Comparison of ENCODE assay signal across 26 mouse cellular contexts in the genomic region with DNA sequence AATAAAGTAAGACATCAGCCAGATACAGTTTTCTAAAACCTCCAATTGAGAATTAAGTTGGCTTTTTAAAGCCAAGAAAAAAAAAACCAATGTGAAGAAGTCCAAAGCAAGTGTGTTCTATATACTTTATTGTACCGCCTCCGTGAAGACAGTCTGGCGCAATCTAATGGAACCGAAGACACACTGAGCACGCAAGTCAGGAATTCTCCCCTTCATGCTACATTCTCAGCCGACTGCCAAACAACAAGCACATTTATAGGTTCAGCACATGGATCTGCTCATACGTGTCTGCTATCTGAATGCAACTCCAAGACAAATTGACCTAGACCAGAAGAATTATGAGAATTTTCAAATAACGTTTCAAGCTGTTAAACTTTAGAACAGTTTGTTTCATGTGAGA.
DNase-seq lines count a peak whose midpoint lies in the region; ATAC-seq and TF ChIP-seq lines count a peak whose summit lies in the region.
"Had no signal": no experiment of that assay in that cellular context is flagged by ENCODE, and none has a peak within 500 bp of the region (broad histone marks: within the 10 kb centered on the region; RNA-seq: fewer than 3 reads in every experiment).

No protein-coding gene starts in this region.

- TF ChIP-seq CTCF in kidney, postnatal 0 days (IDR thresholded peaks at IDR 0.05; ENCODE audit: low read depth): no peak
- TF ChIP-seq CTCF in embryonic fibroblast, embryonic 13.5 days (IDR thresholded peaks at IDR 0.05; ENCODE audit: borderline replicate concordance, insufficient read depth, low read length): no peak

- peak; percentile 67 for DNase-seq in embryonic facial prominence, embryonic 14.5 days (ENCODE audit: low spot score)
- DNase-seq in embryonic facial prominence, embryonic 10.5 days (ENCODE audit: low spot score): no peak
- peak; percentile 11 for DNase-seq in kidney, postnatal 0 days (ENCODE audit: low spot score)
- DNase-seq in kidney, postnatal 25 days: no peak
- DNase-seq in NIH3T3 (ENCODE audit: low read depth): peak; percentile 68
- no peak for DNase-seq in gastrocnemius, postnatal 10 days
- DNase-seq in lung, postnatal 10 days: no peak
- DNase-seq: adrenal gland, adult 8-10 months; adrenal gland, postnatal 14 days; adrenal gland, postnatal 36 days; B cell, adult 2 months; cerebellum, adult 11-12 months; cerebellum, adult 2 months; cerebellum, adult 9-10 months; cerebellum, postnatal 10 days; cerebellum, postnatal 25 days had no signal

- no peaks in the 10 kb centered on the region for H3K27me3 ChIP-seq in embryonic facial prominence, embryonic 14.5 days (replicated peaks; ENCODE audit: control insufficient read depth, insufficient read depth, low read length)
- H3K27me3 ChIP-seq in embryonic facial prominence, embryonic 10.5 days (replicated peaks; ENCODE audit: low read depth, poor library complexity, severe bottlenecking): no peaks in the 10 kb centered on the region
- no peaks in the 10 kb centered on the region for H3K27me3 ChIP-seq in kidney, postnatal 0 days (ENCODE audit: insufficient read depth, low read length)
- H3K27me3 ChIP-seq: CH12.LX; forebrain, embryonic 12.5 days had no signal

- H3K4me2 ChIP-seq in embryonic facial prominence, embryonic 14.5 days (ENCODE audit: low read depth, low read length): no peak overlapping the region; the same call in 1 of the 2 replicates
- no peak overlapping the region for H3K4me2 ChIP-seq in kidney, postnatal 0 days (ENCODE audit: low read length)
- H3K4me2 ChIP-seq: embryonic facial prominence, embryonic 13.5 days; forebrain, embryonic 12.5 days had no signal

- TF ChIP-seq POLR2A in embryonic fibroblast, embryonic 13.5 days (IDR thresholded peaks at IDR 0.05; ENCODE audit: low read depth, low read length): no peak

- 62% methylated on average over 8 of the region's 8 CpGs for WGBS in embryonic facial prominence, embryonic 14.5 days
- WGBS in embryonic facial prominence, embryonic 10.5 days: 94% methylated on average over 8 of the region's 8 CpGs
- WGBS in kidney, postnatal 0 days: 80% methylated on average over 8 of the region's 8 CpGs

- H3K36me3 ChIP-seq in embryonic facial prominence, embryonic 14.5 days (ENCODE audit: control insufficient read depth, insufficient read depth, low read length): no peaks in the 10 kb centered on the region
- H3K36me3 ChIP-seq in embryonic facial prominence, embryonic 10.5 days (replicated peaks): no peaks in the 10 kb centered on the region
- H3K36me3 ChIP-seq in kidney, postnatal 0 days (ENCODE audit: insufficient read depth, low read length): no peaks in the 10 kb centered on the region
- H3K36me3 ChIP-seq: embryonic facial prominence, embryonic 13.5 days; forebrain, embryonic 10.5 days; forebrain, embryonic 12.5 days; G1E had no signal

- H3K9ac ChIP-seq in embryonic facial prominence, embryonic 14.5 days (ENCODE audit: low read depth, low read length): no peak overlapping the region
- no peak overlapping the region for H3K9ac ChIP-seq in kidney, postnatal 0 days (ENCODE audit: low read depth, low read length)
- H3K9ac ChIP-seq: embryonic facial prominence, embryonic 13.5 days; forebrain, embryonic 12.5 days had no signal

- H3K27ac ChIP-seq in embryonic facial prominence, embryonic 14.5 days (replicated peaks; ENCODE audit: low read depth, low read length): no peak overlapping the region; the same call in 1 of the 2 replicates
- no peak overlapping the region for H3K27ac ChIP-seq in embryonic facial prominence, embryonic 10.5 days (replicated peaks)
- no peak overlapping the region for H3K27ac ChIP-seq in kidney, postnatal 0 days
- peak overlapping the region; percentile 3; the same call in 1 of the 2 replicates for H3K27ac ChIP-seq in embryonic fibroblast, embryonic 13.5 days (ENCODE audit: insufficient read depth, low read length)
- H3K27ac ChIP-seq: embryonic facial prominence, embryonic 13.5 days; forebrain, embryonic 10.5 days; forebrain, embryonic 12.5 days had no signal

- no peak for ATAC-seq in embryonic facial prominence, embryonic 14.5 days (ENCODE audit: low read depth)
- no peak for ATAC-seq in kidney, postnatal 0 days (replicated peaks; ENCODE audit: low FRiP score, low read depth)
- ATAC-seq: CD4-positive, CD25-positive, alpha-beta regulatory T cell, adult 4 months; forebrain, embryonic 14.5 days; forebrain, embryonic 16.5 days had no signal

- H3K9me3 ChIP-seq in embryonic facial prominence, embryonic 14.5 days (ENCODE audit: control insufficient read depth, low read length): no peaks in the 10 kb centered on the region
- no peaks in the 10 kb centered on the region for H3K9me3 ChIP-seq in embryonic facial prominence, embryonic 10.5 days
- H3K9me3 ChIP-seq in kidney, postnatal 0 days (replicated peaks; ENCODE audit: low read length): no peaks in the 10 kb centered on the region
- H3K9me3 ChIP-seq: embryonic facial prominence, embryonic 13.5 days; forebrain, embryonic 10.5 days; forebrain, embryonic 12.5 days had no signal

- H3K4me1 ChIP-seq in embryonic facial prominence, embryonic 14.5 days (ENCODE audit: control insufficient read depth, insufficient read depth, low read length): no peaks in the 10 kb centered on the region
- H3K4me1 ChIP-seq in embryonic facial prominence, embryonic 10.5 days: no peaks in the 10 kb centered on the region
- no peaks in the 10 kb centered on the region for H3K4me1 ChIP-seq in kidney, postnatal 0 days (replicated peaks; ENCODE audit: insufficient read depth, low read length)
- no peaks in the 10 kb centered on the region for H3K4me1 ChIP-seq in embryonic fibroblast, embryonic 13.5 days (ENCODE audit: control insufficient read depth, insufficient read depth, low read length)
- H3K4me1 ChIP-seq: forebrain, embryonic 12.5 days had no signal

- H3K4me3 ChIP-seq in embryonic facial prominence, embryonic 14.5 days (ENCODE audit: low read depth, low read length): no peak overlapping the region
- no peak overlapping the region for H3K4me3 ChIP-seq in embryonic facial prominence, embryonic 10.5 days
- no peak overlapping the region for H3K4me3 ChIP-seq in kidney, postnatal 0 days (replicated peaks; ENCODE audit: low read depth, low read length)
- H3K4me3 ChIP-seq in embryonic fibroblast, embryonic 13.5 days (ENCODE audit: insufficient read depth, low read length): no peak overlapping the region
- H3K4me3 ChIP-seq: embryonic facial prominence, embryonic 13.5 days; erythroblast, embryonic 14.5 days; forebrain, embryonic 10.5 days; forebrain, embryonic 12.5 days had no signal

Comparison
In these comparisons a context has a peak if more than half of its experiments do, and no peak if none do; other contexts are left out.
1. DNase-seq: peak in embryonic facial prominence, embryonic 14.5 days (single experiment), kidney, postnatal 0 days (single experiment) and NIH3T3 (single experiment); none in embryonic facial prominence, embryonic 10.5 days (single experiment), kidney, postnatal 25 days (0 of 2), gastrocnemius, postnatal 10 days (single experiment) and lung, postnatal 10 days (single experiment).